In the genomic region with DNA sequence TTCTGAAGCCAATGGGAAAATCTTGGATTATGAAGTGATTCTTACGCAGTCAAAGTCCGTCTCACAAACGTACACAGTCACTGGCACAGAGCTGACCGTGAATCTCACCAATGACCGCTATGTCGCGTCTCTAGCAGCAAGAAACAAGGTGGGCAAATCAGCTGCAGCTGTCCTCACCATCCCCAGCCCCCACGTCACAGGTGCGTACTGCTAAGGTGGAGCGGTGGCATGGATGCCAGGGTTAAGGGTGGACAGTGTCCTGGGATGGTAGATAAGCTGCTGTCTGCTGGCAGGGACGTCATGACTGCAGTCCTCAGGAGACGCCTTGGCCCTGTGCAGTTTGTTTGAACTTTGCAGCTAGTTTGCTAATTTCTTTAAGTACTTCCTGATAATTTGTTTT, we compare ENCODE assay signal across 18 mouse cellular contexts.
"Had no signal": no experiment of that assay in that cellular context is flagged by ENCODE, and none has a peak within 500 bp of the region (broad histone marks: within the 10 kb centered on the region; RNA-seq: fewer than 3 reads in every experiment).

No protein-coding gene starts in this region.

- H3K9ac ChIP-seq: lung, embryonic 14.5 days; midbrain, embryonic 13.5 days; midbrain, embryonic 15.5 days; neural tube, embryonic 13.5 days; neural tube, embryonic 15.5 days had no signal

- DNase-seq: lung, adult 18-20 months; lung, embryonic 14.5 days; lung, postnatal 14 days; lung, postnatal 36 days; retina, postnatal 1 day; right cerebral cortex, adult 18-20 months; right cerebral cortex, postnatal 25 days; right cerebral cortex, postnatal 4 days; spleen, adult 18-20 months; thymus, adult 2 months; thymus, postnatal 25 days; thymus, postnatal 4 days had no signal

- H3K27me3 ChIP-seq: midbrain, embryonic 13.5 days; midbrain, embryonic 15.5 days; neural tube, embryonic 13.5 days; neural tube, embryonic 15.5 days had no signal

- H3K4me1 ChIP-seq: midbrain, embryonic 13.5 days; midbrain, embryonic 15.5 days; neural tube, embryonic 13.5 days; neural tube, embryonic 15.5 days had no signal

- H3K27ac ChIP-seq: macrophage; midbrain, embryonic 13.5 days; midbrain, embryonic 15.5 days; neural tube, embryonic 13.5 days; neural tube, embryonic 15.5 days had no signal

- H3K4me2 ChIP-seq: lung, embryonic 14.5 days; midbrain, embryonic 11.5 days; midbrain, embryonic 13.5 days; midbrain, embryonic 15.5 days; neural tube, embryonic 13.5 days; neural tube, embryonic 15.5 days had no signal

- ATAC-seq: midbrain, embryonic 13.5 days; midbrain, embryonic 15.5 days had no signal

- H3K9me3 ChIP-seq: midbrain, embryonic 13.5 days; midbrain, embryonic 15.5 days; neural tube, embryonic 13.5 days; neural tube, embryonic 15.5 days had no signal

- H3K4me3 ChIP-seq: midbrain, embryonic 13.5 days; midbrain, embryonic 15.5 days; neural tube, embryonic 13.5 days; neural tube, embryonic 15.5 days had no signal
